Mouse (Mus musculus): ENCODE measurements around the gene Adgrl2. TPM values are rescaled to one million over a fixed set of nuclear protein-coding genes. Genes with fewer than 3 reads are reported as not detected.

Gene Adgrl2
- total and polyA plus RNA-seq, 2 experiments from 2014 or later: 73.6 to 116 TPM

- H3K4me3 ChIP-seq (ENCODE audit: low read depth, low read length): no peak overlapping the region
- no peaks in the 10 kb centered on the region; the same call in 1 of the 2 replicates for H3K4me1 ChIP-seq (ENCODE audit: insufficient read depth)
- no peak overlapping the region for H3K9ac ChIP-seq
- no peaks in the 10 kb centered on the region for H3K27me3 ChIP-seq (ENCODE audit: insufficient read depth, low read length)
- H3K9me3 ChIP-seq (ENCODE audit: low read length): no peaks in the 10 kb centered on the region
- DNase-seq (peak; percentile 61), ATAC-seq (peak; percentile 53)
- no peak overlapping the region for H3K4me2 ChIP-seq (ENCODE audit: low read depth)
- TF ChIP-seq CTCF (IDR thresholded peaks at IDR 0.05; ENCODE audit: low read depth): no peak
- no peaks in the 10 kb centered on the region for H3K36me3 ChIP-seq (ENCODE audit: insufficient read depth)
- 39% methylated on average over 7 of the region's 7 CpGs for WGBS
- no peak overlapping the region for H3K27ac ChIP-seq (ENCODE audit: low read depth, low read length)
These were observed 125.1 kb downstream of the Adgrl2 start for GRCm38 (mm10) chr3:148865234-148865633.

GRCm38 (mm10) chr3:148861860-148862259 is 128.5 kb downstream of the Adgrl2 start:
- Histone ChIP-seq H3K4me3 (ENCODE audit: low read depth, low read length) (no peak overlapping the region), H3K27ac (ENCODE audit: low read depth, low read length) (no peak overlapping the region), H3K4me1 (ENCODE audit: insufficient read depth) (no peaks in the 10 kb centered on the region; the same call in 1 of the 2 replicates), H3K36me3 (ENCODE audit: insufficient read depth) (0 out of 2 replicates have a peak, but pooled peaks cover 10% of the 10 kb centered on the region), H3K27me3 (ENCODE audit: insufficient read depth, low read length) (no peaks in the 10 kb centered on the region), H3K9ac (no peak overlapping the region), H3K4me2 (ENCODE audit: low read depth) (no peak overlapping the region), H3K9me3 (ENCODE audit: low read length) (no peaks in the 10 kb centered on the region)
- TF ChIP-seq CTCF (IDR thresholded peaks at IDR 0.05; ENCODE audit: low read depth): no peak
- 31% methylated on average over 7 of the region's 7 CpGs for WGBS
- ATAC-seq (0 out of 2 replicates have a peak, but pooled peaks have one; percentile 27), DNase-seq (no peak)

- H3K4me2 ChIP-seq (ENCODE audit: low read depth): peak overlapping the region; percentile 30
- WGBS: 15% methylated on average over 12 of the region's 12 CpGs
- H3K27me3 ChIP-seq (ENCODE audit: insufficient read depth, low read length): no peaks in the 10 kb centered on the region
- H3K4me1 ChIP-seq (ENCODE audit: insufficient read depth): no peaks in the 10 kb centered on the region; the same call in 1 of the 2 replicates
- ATAC-seq: no peak
- H3K9ac ChIP-seq: no peak overlapping the region
- no peak for DNase-seq
- no peaks in the 10 kb centered on the region for H3K9me3 ChIP-seq (ENCODE audit: low read length)
- H3K27ac ChIP-seq (ENCODE audit: low read depth, low read length): no peak overlapping the region
- H3K4me3 ChIP-seq (ENCODE audit: low read depth, low read length): no peak overlapping the region
- TF ChIP-seq CTCF (IDR thresholded peaks at IDR 0.05; ENCODE audit: low read depth): no peak
- H3K36me3 ChIP-seq (ENCODE audit: insufficient read depth): peaks cover 25% of the 10 kb centered on the region
These were observed 135.9 kb downstream of the Adgrl2 start for GRCm38 (mm10) chr3:148854306-148854910.

- Histone ChIP-seq H3K9ac (no peak overlapping the region), H3K9me3 (ENCODE audit: low read length) (no peaks in the 10 kb centered on the region), H3K4me2 (ENCODE audit: low read depth) (peak overlapping the region; percentile 28), H3K27me3 (ENCODE audit: insufficient read depth, low read length) (no peaks in the 10 kb centered on the region), H3K4me1 (ENCODE audit: insufficient read depth) (no peaks in the 10 kb centered on the region; the same call in 1 of the 2 replicates), H3K27ac (ENCODE audit: low read depth, low read length) (no peak overlapping the region), H3K36me3 (ENCODE audit: insufficient read depth) (peaks cover 19% of the 10 kb centered on the region), H3K4me3 (ENCODE audit: low read depth, low read length) (no peak overlapping the region)
- no peak for TF ChIP-seq CTCF (IDR thresholded peaks at IDR 0.05; ENCODE audit: low read depth)
- ATAC-seq (no peak), DNase-seq (no peak)
- 6% methylated on average over 8 of the region's 8 CpGs for WGBS
These were observed 137.0 kb downstream of the Adgrl2 start for GRCm38 (mm10) chr3:148853372-148853771.

GRCm38 (mm10) chr3:148852556-148852955 is 137.8 kb downstream of the Adgrl2 start:
- WGBS: 55% methylated on average over 12 of the region's 12 CpGs
- Histone ChIP-seq H3K27me3 (ENCODE audit: insufficient read depth, low read length) (no peaks in the 10 kb centered on the region), H3K4me1 (ENCODE audit: insufficient read depth) (no peaks in the 10 kb centered on the region; the same call in 1 of the 2 replicates)

GRCm38 (mm10) chr3:148850821-148851220 is 139.5 kb downstream of the Adgrl2 start:
- no peak for TF ChIP-seq CTCF (IDR thresholded peaks at IDR 0.05; ENCODE audit: low read depth)
- Histone ChIP-seq H3K36me3 (ENCODE audit: insufficient read depth) (peaks cover 15% of the 10 kb centered on the region), H3K27ac (ENCODE audit: low read depth, low read length) (no peak overlapping the region), H3K9me3 (ENCODE audit: low read length) (no peaks in the 10 kb centered on the region), H3K4me2 (ENCODE audit: low read depth) (no peak overlapping the region), H3K4me3 (ENCODE audit: low read depth, low read length) (no peak overlapping the region), H3K27me3 (ENCODE audit: insufficient read depth, low read length) (no peaks in the 10 kb centered on the region), H3K9ac (no peak overlapping the region), H3K4me1 (ENCODE audit: insufficient read depth) (no peaks in the 10 kb centered on the region; the same call in 1 of the 2 replicates)
- DNase-seq (no peak), ATAC-seq (no peak)
- WGBS: 90% methylated on average over 4 of the region's 4 CpGs

More at GRCm38 (mm10) chr3:148852556-148852955, 137.8 kb downstream of the Adgrl2 start:
- no peak overlapping the region for H3K27ac ChIP-seq (ENCODE audit: low read depth, low read length)
- no peak for TF ChIP-seq CTCF (IDR thresholded peaks at IDR 0.05; ENCODE audit: low read depth)
- no peaks in the 10 kb centered on the region for H3K9me3 ChIP-seq (ENCODE audit: low read length)
- H3K4me3 ChIP-seq (ENCODE audit: low read depth, low read length): no peak overlapping the region
- DNase-seq (no peak), ATAC-seq (no peak)
- no peak overlapping the region for H3K9ac ChIP-seq
- H3K4me2 ChIP-seq (ENCODE audit: low read depth): no peak overlapping the region
- peaks cover 15% of the 10 kb centered on the region for H3K36me3 ChIP-seq (ENCODE audit: insufficient read depth)

GRCm38 (mm10) chr3:148848366-148848765 is 142.0 kb downstream of the Adgrl2 start:
- no peak overlapping the region for H3K4me2 ChIP-seq (ENCODE audit: low read depth)
- 76% methylated on average over 2 of the region's 2 CpGs for WGBS
- no peak overlapping the region for H3K27ac ChIP-seq (ENCODE audit: low read depth, low read length)
- DNase-seq: no peak
- ATAC-seq: no peak
- H3K36me3 ChIP-seq (ENCODE audit: insufficient read depth): peaks cover 15% of the 10 kb centered on the region
- no peaks in the 10 kb centered on the region for H3K9me3 ChIP-seq (ENCODE audit: low read length)
- H3K4me1 ChIP-seq (ENCODE audit: insufficient read depth): no peaks in the 10 kb centered on the region
- H3K27me3 ChIP-seq (ENCODE audit: insufficient read depth, low read length): no peaks in the 10 kb centered on the region
- no peak overlapping the region for H3K4me3 ChIP-seq (ENCODE audit: low read depth, low read length)
- no peak for TF ChIP-seq CTCF (IDR thresholded peaks at IDR 0.05; ENCODE audit: low read depth)
- H3K9ac ChIP-seq: no peak overlapping the region

Measured in forebrain, postnatal 0 days (tissue).